Mouse (Mus musculus): ENCODE results near the gene Hes1.

DNA sequence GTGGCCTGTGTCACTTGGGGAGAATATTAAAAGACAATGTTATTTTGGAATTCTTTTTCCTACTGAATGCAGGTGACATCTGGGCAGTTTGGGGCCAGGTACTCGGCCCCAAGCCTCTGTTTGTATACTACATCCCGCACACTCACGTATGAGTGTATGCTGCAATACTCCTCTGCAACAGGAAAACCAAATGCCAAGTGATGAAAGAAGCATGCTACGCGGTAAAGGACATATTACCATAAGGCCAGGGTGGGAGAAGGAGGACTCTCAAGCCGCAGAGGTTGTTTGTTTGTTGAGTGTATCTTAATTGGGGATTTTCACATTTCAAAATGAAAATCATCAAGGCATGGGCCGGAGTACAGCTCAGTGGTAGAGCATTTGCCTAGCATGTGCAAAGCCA lies 17.2 kb upstream of the Hes1 start:
- TF ChIP-seq NANOG (IDR thresholded peaks at IDR 0.05; ENCODE audit: borderline replicate concordance, low read length) (no peak), CTCF (conservative IDR thresholded peaks at IDR 0.05; ENCODE audit: low read length) (no peak)
